Mouse (Mus musculus) testis, adult 2 months (tissue): ENCODE results near the gene Lhx1. TPM values are rescaled to one million over a fixed set of nuclear protein-coding genes. Genes with fewer than 3 reads are reported as not detected.

Experiments
- H3K27ac ChIP-seq: fragments of 200-500 bp; 2 replicates; pipeline ENCODE4 v1.5.1; 2012; ENCODE audit warnings: low read depth, low read length; ENCODE audit not compliant: control insufficient read depth, insufficient read depth
- H3K27me3 ChIP-seq: fragments of 200-500 bp; 2 replicates; pipeline ENCODE4 v1.6.1; 2012; ENCODE audit warnings: mild to moderate bottlenecking, low read length, moderate library complexity; ENCODE audit not compliant: control insufficient read depth, insufficient read depth
- H3K36me3 ChIP-seq: fragments of 200-500 bp; 2 replicates; pipeline ENCODE4 v1.6.1; 2012; ENCODE audit warnings: mild to moderate bottlenecking, low read length; ENCODE audit not compliant: control insufficient read depth, insufficient read depth
- H3K4me1 ChIP-seq: fragments of 200-500 bp; 2 replicates; pipeline ENCODE4 v1.6.1; 2012; ENCODE audit warnings: low read length; ENCODE audit not compliant: control insufficient read depth, insufficient read depth
- H3K4me3 ChIP-seq: fragments of 200-500 bp; 2 replicates; pipeline ENCODE4 v1.5.1; 2012; ENCODE audit warnings: low read depth, mild to moderate bottlenecking, low read length, moderate library complexity, mixed read lengths; ENCODE audit not compliant: control insufficient read depth
- CTCF ChIP-seq: fragments of 200-500 bp; IDR thresholded peaks from 2 replicates; pipeline ENCODE4 v1.5.1; 2012; ENCODE audit warnings: low read depth, mild to moderate bottlenecking, inconsistent platforms, low read length, moderate library complexity; ENCODE audit not compliant: control insufficient read depth, insufficient read depth, insufficient replicate concordance
- POLR2A ChIP-seq: fragments of 200-500 bp; IDR thresholded peaks from 2 replicates; pipeline ENCODE4 v1.6.1; 2012; ENCODE audit warnings: low read depth, mild to moderate bottlenecking, inconsistent platforms, low read length, moderate library complexity; ENCODE audit not compliant: control insufficient read depth
- polyA plus RNA-seq: library from polyadenylated mRNA; depleted of rRNA; stranded (reverse); fragments of >200 nt; gene quantifications from 2 replicates; pipeline ENCODE4 v1.2.3, GENCODE M21; 2012

The Lhx1 gene
- polyA plus RNA-seq, 1 experiment = 5.8 TPM

DNA sequence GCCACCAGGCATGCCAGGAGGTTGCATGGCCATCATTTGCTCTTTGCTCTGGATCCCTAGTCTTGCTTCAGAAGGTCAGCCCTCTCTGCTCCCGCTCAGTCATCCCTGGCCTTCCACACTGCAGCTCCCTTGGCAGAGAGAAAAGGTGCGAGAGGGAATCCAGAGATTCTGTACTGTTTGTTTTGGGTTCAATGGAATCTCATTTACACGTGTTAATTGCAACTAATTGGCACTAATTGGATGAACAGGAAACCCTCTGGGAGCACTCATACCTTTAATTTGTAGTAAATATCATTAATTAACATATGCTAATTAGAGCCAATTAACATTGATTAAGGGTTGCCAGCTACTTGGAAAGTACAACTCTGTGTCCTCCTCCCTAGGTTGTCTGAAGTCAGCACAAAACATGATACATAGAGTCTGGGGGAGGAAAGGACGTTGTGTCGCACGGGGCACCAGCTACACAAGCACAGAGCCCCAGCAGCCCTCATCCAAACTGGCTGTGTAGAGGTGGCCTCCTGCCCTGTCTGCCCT is 24.0 kb upstream of the Lhx1 start:
- no peak overlapping the region for H3K27ac ChIP-seq
- no peaks in the 10 kb centered on the region for H3K36me3 ChIP-seq
- H3K27me3 ChIP-seq = no peaks in the 10 kb centered on the region

DNA sequence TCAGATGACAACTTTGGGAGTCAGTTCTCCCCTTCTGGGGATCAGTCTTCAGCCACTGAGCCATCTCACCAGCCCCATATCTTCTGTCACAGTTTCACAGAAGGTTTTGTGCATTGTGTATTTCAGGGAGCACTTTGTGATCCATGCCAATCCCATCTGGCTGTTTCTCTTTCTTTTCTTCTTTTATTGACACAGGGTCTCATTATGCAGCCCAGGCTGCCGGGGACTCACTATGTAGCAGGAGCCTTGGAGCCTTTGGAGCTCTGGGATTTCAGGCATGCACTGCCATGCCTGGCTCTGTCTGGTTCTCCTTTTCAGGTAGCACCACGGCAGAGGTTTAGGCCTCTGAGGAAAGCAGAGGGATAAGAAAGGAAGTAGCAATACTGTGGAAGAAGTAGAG is 23.0 kb upstream of the Lhx1 start:
- no peak for TF ChIP-seq CTCF
- TF ChIP-seq POLR2A = no peak
- no peak overlapping the region for H3K4me3 ChIP-seq
- no peaks in the 10 kb centered on the region for H3K27me3 ChIP-seq
- no peak overlapping the region for H3K27ac ChIP-seq
- H3K4me1 ChIP-seq = no peaks in the 10 kb centered on the region
- H3K36me3 ChIP-seq = no peaks in the 10 kb centered on the region

More for the DNA sequence above, 24.0 kb upstream of the Lhx1 start:
- no peak overlapping the region for H3K4me3 ChIP-seq
- no peaks in the 10 kb centered on the region for H3K4me1 ChIP-seq
- TF ChIP-seq POLR2A (no peak), CTCF (no peak)

DNA sequence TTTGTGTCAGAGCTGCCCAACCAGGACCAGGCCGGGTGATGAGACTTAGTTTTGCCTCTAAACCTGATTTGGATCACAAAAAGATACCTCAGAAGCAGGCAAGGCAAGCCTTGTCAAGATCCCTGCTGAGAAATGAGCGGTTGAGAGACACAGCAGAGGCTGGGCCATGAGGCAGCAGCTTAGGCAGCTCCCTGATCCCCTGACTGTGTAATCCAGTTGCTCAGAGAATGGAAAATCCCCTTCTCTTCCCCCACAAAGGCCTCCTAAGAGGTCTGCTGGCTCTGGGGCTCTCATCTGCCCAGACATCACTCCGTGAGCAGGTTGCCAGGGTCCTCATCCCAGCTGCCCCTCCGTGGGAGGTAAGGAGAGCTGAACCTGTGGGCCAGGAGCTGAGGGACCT is 14.6 kb upstream of the Lhx1 start:
- Histone ChIP-seq H3K4me3 (no peak overlapping the region), H3K27ac (no peak overlapping the region), H3K27me3 (no peaks in the 10 kb centered on the region), H3K36me3 (no peaks in the 10 kb centered on the region), H3K4me1 (no peaks in the 10 kb centered on the region)
- TF ChIP-seq POLR2A (no peak), CTCF (no peak)

DNA sequence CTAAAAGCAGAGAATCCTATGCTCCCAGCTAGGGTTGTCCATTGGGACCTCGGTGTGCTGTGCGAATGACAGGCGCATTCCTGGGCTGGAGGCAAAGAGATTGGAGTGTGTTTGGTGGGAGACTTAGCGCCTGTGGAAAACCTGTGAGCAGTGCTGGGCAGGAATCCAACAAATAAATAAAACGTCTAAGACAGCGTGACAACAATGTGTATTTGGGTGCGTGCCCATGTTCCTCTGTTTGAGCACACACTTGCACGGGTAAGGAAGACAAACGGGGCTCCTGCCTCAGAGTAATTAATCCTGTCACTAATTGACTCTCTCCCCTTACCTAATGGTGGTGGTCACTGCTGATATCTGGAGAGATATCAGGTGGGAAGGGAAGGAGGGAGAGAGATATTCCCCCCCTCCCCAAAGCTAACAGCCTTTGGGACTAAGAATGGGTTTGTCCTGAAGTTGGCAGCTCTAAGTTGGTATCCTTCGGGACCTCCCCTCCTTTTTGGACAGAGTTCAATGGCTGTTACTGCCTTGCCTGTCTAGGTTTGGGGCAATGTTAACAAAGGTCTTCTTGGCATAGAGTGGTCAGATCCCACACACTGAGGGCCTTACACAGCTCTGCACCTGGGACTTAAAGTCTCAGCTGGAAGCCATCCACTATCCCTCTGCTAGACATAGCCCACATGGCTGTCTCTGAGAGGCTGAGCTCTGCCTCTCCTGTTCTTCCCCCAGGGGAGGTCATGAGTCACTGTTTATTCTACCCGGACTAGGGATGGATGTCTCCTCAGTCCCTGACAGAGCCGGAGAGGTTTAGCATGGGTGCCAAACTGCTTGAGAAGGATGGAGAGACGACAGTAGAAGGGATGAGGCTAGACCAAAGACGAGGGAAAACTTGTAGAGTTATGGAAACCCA is 4.7 kb upstream of the Lhx1 start:
- no peak overlapping the region for H3K4me3 ChIP-seq
- H3K4me1 ChIP-seq = peaks cover 13% of the 10 kb centered on the region
- 0 out of 2 replicates have a peak, but pooled peaks cover 4% of the 10 kb centered on the region for H3K27me3 ChIP-seq
- no peak for TF ChIP-seq POLR2A
- TF ChIP-seq CTCF = no peak
- no peak overlapping the region for H3K27ac ChIP-seq
- no peaks in the 10 kb centered on the region for H3K36me3 ChIP-seq

DNA sequence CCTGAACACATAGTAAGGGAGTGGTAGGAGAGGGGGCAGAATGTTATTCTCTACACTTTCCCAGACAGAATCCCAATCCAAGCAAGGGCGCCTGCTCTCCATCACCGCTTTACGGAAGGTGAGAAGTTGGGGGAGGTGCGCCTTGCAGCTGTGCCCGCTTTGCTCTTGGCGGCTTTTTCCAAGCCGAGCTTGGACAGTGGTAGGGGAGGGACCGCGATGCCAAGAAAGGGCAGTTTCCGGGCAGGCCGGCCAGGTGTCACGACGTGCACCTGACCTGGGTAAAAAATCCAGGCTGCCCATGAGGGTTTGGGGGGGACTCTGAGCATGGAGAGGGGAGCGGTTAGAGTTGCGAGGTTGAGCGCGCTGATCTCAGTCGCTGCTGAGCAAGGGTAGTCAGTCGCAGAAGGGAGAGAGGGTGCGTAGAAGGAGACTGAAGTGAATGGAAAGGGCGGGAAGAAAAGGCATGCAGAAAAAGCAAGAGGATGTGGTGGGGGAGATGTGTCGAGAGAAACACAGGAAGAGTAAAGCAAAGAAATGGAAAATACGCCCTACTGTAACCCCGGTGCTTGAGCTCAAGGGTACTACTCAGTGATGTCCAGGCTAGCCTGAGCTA is 3.9 kb upstream of the Lhx1 start:
- 0 out of 2 replicates have a peak, but pooled peaks cover 4% of the 10 kb centered on the region for H3K27me3 ChIP-seq
- no peaks in the 10 kb centered on the region for H3K36me3 ChIP-seq
- TF ChIP-seq CTCF = no peak
- no peak for TF ChIP-seq POLR2A
- no peak overlapping the region for H3K27ac ChIP-seq
- H3K4me1 ChIP-seq = peaks cover 19% of the 10 kb centered on the region
- no peak overlapping the region for H3K4me3 ChIP-seq

DNA sequence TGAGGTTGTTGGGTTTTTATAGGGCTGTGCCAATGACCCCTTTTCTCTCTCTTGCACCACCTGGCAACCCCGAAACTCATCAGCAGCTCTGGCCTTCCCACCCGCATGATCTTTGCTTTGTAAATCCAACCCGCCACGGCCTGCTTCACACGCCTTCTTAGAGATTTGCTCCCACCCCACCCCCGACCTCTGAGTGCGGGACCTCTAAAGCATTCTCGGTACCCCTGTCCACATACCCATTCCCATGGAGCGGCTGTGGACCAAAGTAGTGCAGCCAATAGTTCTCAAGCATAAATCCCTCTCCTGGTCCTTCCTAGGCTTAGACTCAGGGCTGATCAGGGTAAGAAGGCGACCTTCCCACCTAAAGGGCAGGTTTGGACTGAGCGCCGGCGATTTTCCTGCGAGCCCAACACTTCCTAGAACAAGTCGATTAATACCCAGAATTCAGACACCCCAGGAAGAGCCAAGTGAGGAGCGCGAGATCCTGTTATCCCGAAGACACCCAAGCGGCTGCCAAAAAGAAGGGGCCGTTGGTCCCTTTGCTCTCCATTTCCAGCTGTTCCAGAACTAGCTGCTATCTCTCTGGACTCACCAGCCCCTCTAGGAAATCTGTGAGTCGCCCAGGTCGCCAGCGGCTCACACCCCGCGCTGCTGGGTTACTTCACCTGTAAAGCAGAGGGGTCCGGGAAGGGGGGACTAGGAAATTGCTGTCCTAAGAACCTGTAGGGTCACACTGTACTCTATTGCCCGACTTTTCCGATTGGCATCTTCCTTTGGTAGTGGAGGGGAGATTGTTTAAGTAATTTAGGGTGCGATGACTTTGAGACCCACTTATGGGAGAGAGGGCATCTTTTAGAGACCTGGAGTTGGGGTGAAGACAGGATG is 1.9 kb upstream of the Lhx1 start:
- Histone ChIP-seq H3K4me3 (no peak overlapping the region), H3K27ac (no peak overlapping the region), H3K27me3 (peaks cover 10% of the 10 kb centered on the region), H3K4me1 (peaks cover 21% of the 10 kb centered on the region), H3K36me3 (no peaks in the 10 kb centered on the region)
- no peak for TF ChIP-seq CTCF
- no peak for TF ChIP-seq POLR2A

DNA sequence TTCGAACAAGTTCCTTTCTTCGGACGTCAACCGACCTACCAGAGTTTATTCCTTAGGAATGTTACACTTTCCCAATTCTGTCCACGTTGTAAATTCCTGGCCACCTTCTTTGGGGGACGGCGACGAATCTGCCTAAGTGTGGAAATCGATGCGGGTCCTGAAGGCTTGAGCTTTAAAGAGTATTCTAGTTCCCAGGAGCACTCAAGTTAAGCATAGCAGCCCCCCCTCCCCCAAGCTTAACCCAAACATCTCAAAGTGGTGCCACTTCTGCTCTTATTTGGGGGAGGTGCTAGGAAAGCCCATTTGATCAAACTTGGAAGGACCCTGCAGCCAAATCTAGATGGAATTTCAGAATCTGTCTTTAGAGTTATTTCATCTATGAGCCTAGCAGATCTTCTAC is 1.1 kb upstream of the Lhx1 start:
- TF ChIP-seq POLR2A = no peak
- no peak for TF ChIP-seq CTCF
- peaks cover 21% of the 10 kb centered on the region for H3K4me1 ChIP-seq

More for the DNA sequence above, 1.1 kb upstream of the Lhx1 start:
- Histone ChIP-seq H3K27me3 (peaks cover 10% of the 10 kb centered on the region), H3K4me3 (no peak overlapping the region), H3K27ac (no peak overlapping the region), H3K36me3 (no peaks in the 10 kb centered on the region)
